Mouse (Mus musculus) liver, postnatal 0 days (tissue): Measurements from ENCODE around the gene Kcnh6. TPM values are rescaled to one million over a fixed set of nuclear protein-coding genes. Genes with fewer than 3 reads are reported as not detected.
A peak's percentile ranks its signal among the peaks of the same experiment; 100 is the strongest.

ENCODE experiments used
- ATAC-seq: fragments of 200-750 bp; cut with Nextera tagmentation; 2 replicates; pipeline ENCODE4 v1.8.0; 2017; ENCODE audit warnings: mild to moderate bottlenecking, moderate library complexity
- DNase-seq: peaks from one replicate; pipeline ENCODE4 v3.0.0-alpha.2; 2016
- H3K27ac ChIP-seq: fragments of 300-500 bp; sonication (generic); 2 replicates; pipeline ENCODE4 v1.5.1; 2014; ENCODE audit warnings: antibody characterized with exemption, moderate library complexity, mild to moderate bottlenecking, low read depth
- H3K27me3 ChIP-seq: fragments of 300-500 bp; sonication (generic); 2 replicates; pipeline ENCODE4 v1.6.1; 2014; ENCODE audit warnings: low read length, control low read depth, mixed read lengths; ENCODE audit not compliant: insufficient read depth
- H3K36me3 ChIP-seq: fragments of 300-500 bp; sonication (generic); replicated peaks from 2 replicates; pipeline ENCODE4 v1.6.1; 2014; ENCODE audit warnings: mild to moderate bottlenecking, control low read depth, low read length, moderate library complexity, mixed read lengths; ENCODE audit not compliant: insufficient read depth
- H3K4me1 ChIP-seq: fragments of 300-500 bp; sonication (generic); 2 replicates; pipeline ENCODE4 v1.6.1; 2014; ENCODE audit warnings: antibody characterized with exemption, mild to moderate bottlenecking, control low read depth; ENCODE audit not compliant: insufficient read depth
- H3K4me2 ChIP-seq: fragments of 300-500 bp; sonication (generic); 2 replicates; pipeline ENCODE4 v1.6.1; 2014; ENCODE audit warnings: low read depth, mild to moderate bottlenecking, low read length, moderate library complexity, mixed read lengths
- H3K4me3 ChIP-seq: fragments of 300-500 bp; sonication (generic); 2 replicates; pipeline ENCODE4 v1.5.1; 2014; ENCODE audit warnings: low read depth, low read length
- H3K9ac ChIP-seq: fragments of 300-500 bp; sonication (generic); replicated peaks from 2 replicates; pipeline ENCODE4 v1.6.1; 2014; ENCODE audit warnings: mild to moderate bottlenecking, moderate library complexity
- H3K9me3 ChIP-seq: fragments of 300-500 bp; sonication (generic); 2 replicates; pipeline ENCODE4 v1.6.1; 2016; ENCODE audit warnings: mild to moderate bottlenecking, control low read depth, low read length, mixed read lengths
- CTCF ChIP-seq: sonication (generic); IDR thresholded peaks from 2 replicates; pipeline ENCODE4 v1.5.1; 2016; ENCODE audit warnings: antibody characterized with exemption, low read depth
- EP300 ChIP-seq: IDR thresholded peaks from 2 replicates; pipeline ENCODE4 v1.6.1; 2016; ENCODE audit warnings: antibody characterized with exemption, low read depth, mild to moderate bottlenecking
- WGBS: fragments of 180-500 bp; shearing (Covaris S2); extraction: QIAGEN DNeasy Blood & Tissue Kit; methylation state at CpG from one replicate; pipeline ENCODE4 v1.1.7; 2014; ENCODE audit not compliant: insufficient replicate concordance; 5-methylcytosine and 5-hydroxymethylcytosine counted together
- polyA plus RNA-seq: library from polyadenylated mRNA; unstranded; fragments of >200 nt; fragmentation: Nextera tagmentation; extraction: Ambion mirVana; gene quantifications from 2 replicates; pipeline ENCODE4 v1.2.1, GENCODE M21; 2015

Kcnh6 gene
- polyA plus RNA-seq, 1 experiment from 2014 or later: not detected

- WGBS: 35% methylated on average over 4 of the region's 4 CpGs
- peaks cover 5% of the 10 kb centered on the region; the same call in 1 of the 2 replicates for H3K4me1 ChIP-seq
- H3K4me2 ChIP-seq: no peak overlapping the region
- DNase-seq (no peak), ATAC-seq (peak; percentile 51; the same call in 1 of the 2 replicates)
- H3K4me3 ChIP-seq: no peak overlapping the region
- no peak overlapping the region for H3K9ac ChIP-seq
- H3K27me3 ChIP-seq: peaks cover 68% of the 10 kb centered on the region
- TF ChIP-seq CTCF: peak; percentile 70
- TF ChIP-seq EP300: no peak
- H3K36me3 ChIP-seq: no peaks in the 10 kb centered on the region
- no peaks in the 10 kb centered on the region for H3K9me3 ChIP-seq
- no peak overlapping the region for H3K27ac ChIP-seq
These were observed 6.2 kb upstream of the Kcnh6 start for GRCm38 (mm10) chr11:106001718-106002117.

DNA sequence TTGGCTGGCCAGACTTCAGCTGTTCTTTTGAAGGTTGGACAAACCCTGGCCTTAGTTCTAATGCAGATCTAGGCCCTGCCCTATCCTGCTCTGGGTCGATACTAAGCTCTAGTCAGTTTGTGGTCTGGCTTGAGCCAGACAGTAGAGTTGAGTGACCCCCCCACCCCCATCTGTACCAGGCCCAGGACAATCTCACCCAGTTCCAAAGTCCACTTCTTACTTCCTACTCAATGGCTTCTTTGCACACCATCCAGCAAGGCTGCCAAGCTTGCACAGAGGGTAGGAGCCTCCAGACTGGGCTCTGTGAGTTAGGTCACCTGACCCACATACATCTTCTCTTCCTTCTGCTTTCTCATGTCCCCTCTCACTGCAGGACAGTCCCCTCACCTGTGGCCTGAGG lies 3.3 kb upstream of the Kcnh6 start:
- no peak for TF ChIP-seq CTCF
- no peak for TF ChIP-seq EP300
- Histone ChIP-seq H3K27me3 (peaks cover 77% of the 10 kb centered on the region), H3K9me3 (no peaks in the 10 kb centered on the region), H3K4me1 (peaks cover 5% of the 10 kb centered on the region), H3K4me2 (no peak overlapping the region), H3K27ac (no peak overlapping the region), H3K36me3 (no peaks in the 10 kb centered on the region), H3K4me3 (no peak overlapping the region), H3K9ac (no peak overlapping the region)
- WGBS: 63% methylated on average over 1 of the region's 1 CpGs
- no peak for DNase-seq
- no peak for ATAC-seq

DNA sequence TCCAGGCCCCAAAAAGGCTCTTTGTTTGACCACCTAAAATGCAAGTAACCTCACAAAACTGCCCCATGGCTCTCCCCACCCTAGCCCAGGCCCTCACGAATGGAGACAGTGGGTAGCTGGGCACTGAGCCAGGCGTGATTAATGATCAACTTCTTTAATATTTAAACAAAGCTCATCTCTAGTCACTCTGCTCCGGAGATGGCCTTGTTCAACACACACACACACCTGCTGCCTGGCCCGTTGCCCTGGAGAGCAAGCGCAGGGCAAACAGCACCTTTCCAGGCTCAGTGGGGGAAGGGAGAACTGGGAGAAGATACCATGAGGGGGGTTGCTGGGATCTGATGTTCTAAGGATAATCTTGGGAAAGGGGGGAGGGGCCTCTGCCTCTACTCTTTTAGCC lies 2.0 kb upstream of the Kcnh6 start:
- Histone ChIP-seq H3K36me3 (no peaks in the 10 kb centered on the region), H3K9me3 (no peaks in the 10 kb centered on the region), H3K4me3 (no peak overlapping the region), H3K9ac (no peak overlapping the region), H3K4me1 (peaks cover 5% of the 10 kb centered on the region), H3K27ac (no peak overlapping the region), H3K4me2 (no peak overlapping the region), H3K27me3 (peaks cover 78% of the 10 kb centered on the region)
- peak; percentile 70 for DNase-seq
- TF ChIP-seq EP300 (no peak), CTCF (no peak)
- ATAC-seq: peak; percentile 66
- WGBS: 45% methylated on average over 5 of the region's 5 CpGs

DNA sequence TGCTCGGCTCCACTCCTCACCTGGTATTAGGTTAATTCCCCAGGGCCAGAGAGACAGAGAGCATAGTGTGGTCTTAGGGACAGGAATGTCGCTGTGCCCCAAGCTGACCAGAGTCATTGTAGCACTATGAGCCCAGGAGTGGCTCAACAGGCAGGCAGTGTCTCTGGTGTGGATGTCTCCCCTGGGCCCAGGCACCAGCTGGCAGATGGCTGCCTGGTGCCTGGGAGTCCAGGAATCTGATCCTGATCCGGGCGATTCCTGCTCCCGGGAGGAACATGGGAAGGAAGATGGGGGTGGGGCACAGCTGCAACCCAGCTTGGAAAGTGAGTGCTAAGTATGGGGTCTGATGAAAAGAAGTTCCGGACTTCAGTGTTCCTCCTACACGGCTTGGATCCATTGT lies 4.8 kb downstream of the Kcnh6 start:
- WGBS: 60% methylated on average over 7 of the region's 7 CpGs
- ATAC-seq: no peak
- Histone ChIP-seq H3K4me3 (no peak overlapping the region), H3K27ac (no peak overlapping the region), H3K9me3 (no peaks in the 10 kb centered on the region), H3K36me3 (no peaks in the 10 kb centered on the region), H3K4me1 (no peaks in the 10 kb centered on the region; the same call in 1 of the 2 replicates), H3K4me2 (no peak overlapping the region), H3K9ac (no peak overlapping the region), H3K27me3 (peaks cover 88% of the 10 kb centered on the region)
- no peak for DNase-seq
- TF ChIP-seq EP300: no peak
- TF ChIP-seq CTCF: no peak

DNA sequence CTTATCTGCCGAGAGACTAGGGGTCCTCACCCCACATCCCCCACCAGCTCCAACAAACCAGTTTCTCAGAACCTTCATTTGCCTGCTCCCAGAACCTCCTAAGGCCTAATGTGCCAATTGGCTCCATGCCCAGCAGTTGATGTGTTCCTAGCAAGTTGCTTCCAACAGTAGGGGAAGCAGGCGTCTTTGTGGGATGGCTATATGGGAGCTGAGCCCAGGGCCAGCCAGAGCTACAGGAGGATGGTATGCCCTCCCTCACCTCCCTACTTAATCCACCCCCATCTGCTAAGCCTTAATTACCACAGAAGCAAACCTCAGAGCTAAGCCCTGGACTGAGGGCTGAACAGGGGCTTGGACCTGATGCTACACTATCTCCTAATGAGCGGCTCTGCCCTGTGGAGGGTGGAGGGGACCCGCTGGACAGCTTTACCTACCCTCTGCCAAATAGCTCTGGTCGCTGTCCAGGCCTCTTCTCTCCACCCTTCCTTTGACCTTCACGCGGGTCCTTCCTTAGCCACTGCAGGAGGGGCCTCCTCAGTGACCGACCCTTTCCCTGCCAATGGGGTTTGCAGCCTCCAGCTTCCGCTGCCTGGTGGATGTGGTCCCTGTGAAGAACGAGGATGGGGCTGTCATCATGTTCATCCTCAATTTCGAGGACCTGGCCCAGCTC lies 5.8 kb downstream of the Kcnh6 start:
- TF ChIP-seq CTCF: no peak
- TF ChIP-seq EP300: no peak
- H3K27ac ChIP-seq: no peak overlapping the region
- H3K4me3 ChIP-seq: no peak overlapping the region
- no peaks in the 10 kb centered on the region for H3K36me3 ChIP-seq
- 57% methylated on average over 11 of the region's 11 CpGs for WGBS
- H3K27me3 ChIP-seq: peaks cover 86% of the 10 kb centered on the region
- DNase-seq (no peak), ATAC-seq (no peak)
- no peaks in the 10 kb centered on the region for H3K9me3 ChIP-seq
- no peak overlapping the region for H3K9ac ChIP-seq
- no peak overlapping the region for H3K4me2 ChIP-seq
- no peaks in the 10 kb centered on the region for H3K4me1 ChIP-seq

DNA sequence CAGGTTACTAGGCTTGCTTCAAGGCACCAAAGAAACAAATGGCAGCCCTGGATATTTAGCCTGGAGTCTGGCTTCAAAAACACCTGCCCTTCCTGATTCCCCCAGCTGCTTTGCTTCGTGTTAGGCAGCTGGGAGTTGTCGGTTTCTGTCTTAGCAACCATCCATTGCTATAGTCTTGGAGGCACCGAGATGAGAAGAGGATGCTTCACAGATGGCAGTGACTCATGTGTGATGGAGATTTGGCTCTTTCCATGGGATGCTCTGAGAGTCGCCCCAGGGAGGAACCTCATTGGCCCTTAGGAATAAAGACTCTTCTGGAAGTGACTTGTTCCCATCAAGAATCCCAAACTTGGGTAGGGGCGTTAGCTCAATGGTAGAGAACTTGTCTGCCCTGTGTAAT lies 8.5 kb downstream of the Kcnh6 start:
- ATAC-seq (no peak), DNase-seq (no peak)
- peaks cover 86% of the 10 kb centered on the region for H3K27me3 ChIP-seq
- no peak overlapping the region for H3K27ac ChIP-seq
- H3K4me1 ChIP-seq: 0 out of 2 replicates have a peak, but pooled peaks cover 3% of the 10 kb centered on the region
- 70% methylated on average over 5 of the region's 5 CpGs for WGBS
- no peak overlapping the region for H3K4me2 ChIP-seq
- no peak overlapping the region for H3K9ac ChIP-seq
- H3K36me3 ChIP-seq: no peaks in the 10 kb centered on the region
- H3K4me3 ChIP-seq: no peak overlapping the region
- no peak for TF ChIP-seq CTCF
- TF ChIP-seq EP300: no peak
- no peaks in the 10 kb centered on the region for H3K9me3 ChIP-seq
